Mouse (Mus musculus) 416B (cell line): Measurements from ENCODE around the gene Doc2g.
"Not testable (repeated sequence)": the region's sequence is repeated elsewhere in the genome, so short reads cannot be mapped to it uniquely, and the experiment has no call there.

Experiments
- DNase-seq: peaks from one replicate; pipeline ENCODE4 v3.0.0; 2011; ENCODE audit warnings: low read depth

The Doc2g gene

GRCm38 (mm10) chr19:4003112-4003511 lies at the start of gene Doc2g:
Gene Doc2g, plus strand, starts transcription at chr19:4003313.
- DNase-seq: no peak

GRCm38 (mm10) chr19:3955033-3955432 lies 48.1 kb upstream of the Doc2g start:
- DNase-seq: no peak

- DNase-seq: no peak
Observed at GRCm38 (mm10) chr19:3955804-3956203, 47.3 kb upstream of the Doc2g start.

- DNase-seq: not testable (repeated sequence)
Observed at GRCm38 (mm10) chr19:3957296-3958036, 45.6 kb upstream of the Doc2g start.

GRCm38 (mm10) chr19:3958470-3958869 lies 44.6 kb upstream of the Doc2g start, which contains the start of gene Aldh3b3:
Gene Aldh3b3, plus strand, starts transcription at chr19:3958645.
- DNase-seq: no peak

- DNase-seq: no peak
Observed at GRCm38 (mm10) chr19:3959030-3959429, 44.1 kb upstream of the Doc2g start.

GRCm38 (mm10) chr19:3960211-3960610 lies 42.9 kb upstream of the Doc2g start:
- DNase-seq: no peak

- DNase-seq: not testable (repeated sequence)
Observed at GRCm38 (mm10) chr19:3961805-3962204, 41.3 kb upstream of the Doc2g start.

- peak; percentile 57 for DNase-seq
Observed at GRCm38 (mm10) chr19:3962469-3962868, 40.6 kb upstream of the Doc2g start.

GRCm38 (mm10) chr19:3964030-3964429 lies 39.1 kb upstream of the Doc2g start:
- DNase-seq: peak; percentile 63

- DNase-seq: no peak
Observed at GRCm38 (mm10) chr19:3966330-3967075, 36.6 kb upstream of the Doc2g start.

- peak; percentile 49 for DNase-seq
Observed at GRCm38 (mm10) chr19:3967258-3967657, 35.9 kb upstream of the Doc2g start.

- no peak for DNase-seq
Observed at GRCm38 (mm10) chr19:3972229-3972628, 30.9 kb upstream of the Doc2g start, which contains the start of gene Aldh3b2. Gene Aldh3b2, plus strand, starts transcription at chr19:3972328.

- DNase-seq: not testable (repeated sequence)
Observed at GRCm38 (mm10) chr19:3974608-3975007, 28.5 kb upstream of the Doc2g start.

GRCm38 (mm10) chr19:3975866-3976265 lies 27.2 kb upstream of the Doc2g start:
- DNase-seq: no peak

GRCm38 (mm10) chr19:3980309-3980708 lies 22.8 kb upstream of the Doc2g start:
- DNase-seq: peak; percentile 85

- no peak for DNase-seq
Observed at GRCm38 (mm10) chr19:3980917-3981316, 22.2 kb upstream of the Doc2g start.

GRCm38 (mm10) chr19:3983527-3984200 lies 19.4 kb upstream of the Doc2g start:
- DNase-seq: no peak

- DNase-seq: peak; percentile 96
Observed at GRCm38 (mm10) chr19:3985261-3985681, 17.8 kb upstream of the Doc2g start.

- peak; percentile 94 for DNase-seq
Observed at GRCm38 (mm10) chr19:3986334-3986733, 16.8 kb upstream of the Doc2g start, which contains the start of gene Acy3. Gene Acy3, plus strand, starts transcription at chr19:3986570.

GRCm38 (mm10) chr19:3988066-3988465 lies 15.0 kb upstream of the Doc2g start:
- DNase-seq: no peak

- no peak for DNase-seq
Observed at GRCm38 (mm10) chr19:3988750-3989149, 14.4 kb upstream of the Doc2g start.
